Comparison of ENCODE assay signal across 20 mouse cellular contexts in the genomic region with DNA sequence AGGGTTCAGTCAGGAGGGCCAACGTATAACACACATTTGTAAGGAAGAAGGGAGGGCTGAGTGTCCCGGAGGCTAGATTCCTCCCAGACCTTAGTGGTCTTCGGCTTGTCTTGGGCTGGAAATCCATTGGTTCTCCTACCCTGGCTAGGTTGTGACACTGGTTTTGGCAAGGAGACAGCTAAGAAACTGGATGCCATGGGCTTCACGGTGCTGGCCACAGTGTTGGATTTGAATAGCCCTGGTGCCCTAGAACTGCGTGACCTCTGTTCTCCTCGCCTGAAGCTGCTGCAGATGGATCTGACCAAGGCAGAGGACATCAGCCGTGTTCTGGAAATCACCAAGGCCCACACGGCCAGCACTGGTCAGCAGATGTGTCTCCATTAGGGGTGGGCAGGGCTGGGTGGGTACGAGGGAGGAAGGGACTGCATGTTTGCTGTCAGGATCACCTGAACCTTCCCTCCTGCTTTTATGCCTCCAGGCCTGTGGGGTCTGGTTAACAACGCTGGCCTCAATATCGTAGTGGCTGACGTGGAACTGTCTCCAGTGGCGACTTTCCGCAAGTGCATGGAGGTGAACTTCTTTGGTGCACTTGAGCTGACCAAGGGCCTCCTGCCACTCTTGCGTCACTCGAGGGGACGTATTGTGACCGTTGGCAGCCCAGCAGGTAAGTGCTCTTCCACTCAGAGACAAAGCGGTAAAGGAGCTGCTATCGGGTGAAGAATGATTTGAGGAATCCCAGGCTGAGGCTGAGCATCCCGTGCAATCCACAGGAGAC. TPM values are rescaled to one million over a fixed set of nuclear protein-coding genes. Genes with fewer than 3 reads are reported as not detected.
DNase-seq lines count a peak whose midpoint lies in the region; ATAC-seq and TF ChIP-seq lines count a peak whose summit lies in the region.
"Had no signal": no experiment of that assay in that cellular context is flagged by ENCODE, and none has a peak within 500 bp of the region (broad histone marks: within the 10 kb centered on the region; RNA-seq: fewer than 3 reads in every experiment).

No protein-coding gene starts in this region.

- WGBS in intestine, postnatal 0 days = 81% methylated on average over 21 of the region's 21 CpGs
- 76% methylated on average over 21 of the region's 21 CpGs for WGBS in intestine, embryonic 16.5 days
- 65% methylated on average over 21 of the region's 21 CpGs for WGBS in lung, postnatal 0 days
- 73% methylated on average over 21 of the region's 21 CpGs for WGBS in lung, adult 2 months

- H3K27ac ChIP-seq in intestine, postnatal 0 days (ENCODE audit: low read depth, low read length) = no peak overlapping the region
- no peak overlapping the region for H3K27ac ChIP-seq in intestine, embryonic 16.5 days (ENCODE audit: low read length)
- no peak overlapping the region for H3K27ac ChIP-seq in lung, postnatal 0 days (ENCODE audit: low read length)
- H3K27ac ChIP-seq: intestine, embryonic 15.5 days; liver, embryonic 14.5 days had no signal

- peak; percentile 13; the same call in 1 of the 2 replicates for TF ChIP-seq CTCF in intestine, postnatal 0 days (IDR thresholded peaks at IDR 0.05; ENCODE audit: low read depth)
- peak; percentile 28 for TF ChIP-seq CTCF in lung, postnatal 0 days (IDR thresholded peaks at IDR 0.05)
- TF ChIP-seq CTCF in lung, adult 2 months (IDR thresholded peaks at IDR 0.05; ENCODE audit: insufficient read depth, low read length) = no peak

- no peak overlapping the region for H3K9ac ChIP-seq in intestine, postnatal 0 days (ENCODE audit: low read depth, low read length)
- no peak overlapping the region for H3K9ac ChIP-seq in intestine, embryonic 16.5 days (ENCODE audit: low read depth, low read length)
- H3K9ac ChIP-seq in lung, postnatal 0 days (replicated peaks; ENCODE audit: low read depth) = no peak overlapping the region
- H3K9ac ChIP-seq: heart, embryonic 12.5 days; intestine, embryonic 15.5 days; liver, embryonic 14.5 days had no signal

- peak; percentile 52 to 54 for DNase-seq in cerebellum, postnatal 10 days
- peak; percentile 44 for DNase-seq in lung, postnatal 0 days (ENCODE audit: low spot score)
- DNase-seq in lung, adult 2 months = no peak
- DNase-seq in lung, postnatal 36 days = peak; percentile 65
- DNase-seq in heart, postnatal 4 days = no peak
- DNase-seq: adrenal gland, postnatal 36 days; cerebellum, adult 8-10 months; layer of hippocampus, postnatal 36 days; right cerebral cortex, postnatal 25 days had no signal

- H3K4me3 ChIP-seq in intestine, postnatal 0 days (ENCODE audit: low read depth, low read length) = no peak overlapping the region
- H3K4me3 ChIP-seq in intestine, embryonic 16.5 days (ENCODE audit: low read length) = no peak overlapping the region
- no peak overlapping the region for H3K4me3 ChIP-seq in lung, postnatal 0 days (ENCODE audit: low read depth, low read length)
- no peak overlapping the region for H3K4me3 ChIP-seq in lung, adult 2 months (replicated peaks; ENCODE audit: extremely low read depth, low read depth, low read length)
- H3K4me3 ChIP-seq: heart, embryonic 12.5 days; intestine, embryonic 15.5 days; neural tube, embryonic 13.5 days had no signal

- H3K4me2 ChIP-seq in intestine, postnatal 0 days (replicated peaks; ENCODE audit: low read depth) = no peak overlapping the region
- no peak overlapping the region for H3K4me2 ChIP-seq in intestine, embryonic 16.5 days (ENCODE audit: low read depth, low read length)
- no peak overlapping the region for H3K4me2 ChIP-seq in lung, postnatal 0 days (replicated peaks; ENCODE audit: low read depth, low read length)
- H3K4me2 ChIP-seq: heart, embryonic 12.5 days; intestine, embryonic 15.5 days had no signal

- no peak for TF ChIP-seq EP300 in lung, postnatal 0 days (IDR thresholded peaks at IDR 0.05)

- no peak for TF ChIP-seq POLR2A in lung, adult 2 months (IDR thresholded peaks at IDR 0.05; ENCODE audit: borderline replicate concordance, extremely low read depth, low read depth, low read length)

- H3K9me3 ChIP-seq in intestine, postnatal 0 days (ENCODE audit: control insufficient read depth) = no peaks in the 10 kb centered on the region
- no peaks in the 10 kb centered on the region for H3K9me3 ChIP-seq in intestine, embryonic 16.5 days (ENCODE audit: control insufficient read depth, low read length)
- H3K9me3 ChIP-seq in lung, postnatal 0 days (ENCODE audit: low read length) = no peaks in the 10 kb centered on the region
- H3K9me3 ChIP-seq: G1E; heart, embryonic 12.5 days; intestine, embryonic 15.5 days; neural tube, embryonic 13.5 days had no signal

- no peaks in the 10 kb centered on the region for H3K27me3 ChIP-seq in intestine, postnatal 0 days (replicated peaks; ENCODE audit: control insufficient read depth, insufficient read depth, low read length)
- no peaks in the 10 kb centered on the region for H3K27me3 ChIP-seq in intestine, embryonic 16.5 days (replicated peaks; ENCODE audit: control insufficient read depth, insufficient read depth, low read length)
- no peaks in the 10 kb centered on the region for H3K27me3 ChIP-seq in lung, postnatal 0 days (replicated peaks; ENCODE audit: insufficient read depth, low read length)

- H3K36me3 ChIP-seq in intestine, postnatal 0 days (ENCODE audit: control insufficient read depth, insufficient read depth) = peaks cover 49% of the 10 kb centered on the region
- peaks cover 7% of the 10 kb centered on the region for H3K36me3 ChIP-seq in intestine, embryonic 16.5 days (ENCODE audit: control insufficient read depth, insufficient read depth, low read length)
- H3K36me3 ChIP-seq in lung, postnatal 0 days (ENCODE audit: insufficient read depth, low read length) = peaks cover 20% of the 10 kb centered on the region

- H3K4me1 ChIP-seq in intestine, postnatal 0 days (replicated peaks; ENCODE audit: control insufficient read depth, insufficient read depth, low read length) = peaks cover 4% of the 10 kb centered on the region
- peaks cover 17% of the 10 kb centered on the region for H3K4me1 ChIP-seq in intestine, embryonic 16.5 days (ENCODE audit: control insufficient read depth, insufficient read depth, low read length)
- H3K4me1 ChIP-seq in lung, postnatal 0 days (ENCODE audit: insufficient read depth, low read depth, low read length) = peaks cover 13% of the 10 kb centered on the region; the same call in 1 of the 2 replicates
- H3K4me1 ChIP-seq in lung, adult 2 months (ENCODE audit: control insufficient read depth, insufficient read depth, low read length) = peaks cover 17% of the 10 kb centered on the region

- no peak for ATAC-seq in cerebellum, adult (ENCODE audit: insufficient number of reproducible peaks, low FRiP score, low TSS enrichment)
- no peak for ATAC-seq in intestine, postnatal 0 days
- ATAC-seq in intestine, embryonic 16.5 days = no peak
- ATAC-seq in lung, postnatal 0 days = 0 out of 2 replicates have a peak, but pooled peaks have one; percentile 12
- ATAC-seq: CD4-positive, CD25-positive, alpha-beta regulatory T cell, adult 4 months; intestine, embryonic 15.5 days had no signal

RNA-seq across cellular contexts. Expression of gene Hsd11b2, which starts 3.6 kb away (rescaled TPM):
- polyA plus RNA-seq in intestine, postnatal 0 days (2015; fragmentation: Nextera tagmentation; extraction: Ambion mirVana) = 1.1 and 4.1 TPM in 2 replicates
- polyA plus RNA-seq in intestine, embryonic 16.5 days (2015; fragmentation: Nextera tagmentation; extraction: Ambion mirVana) = 1.9 and 2.3 TPM in 2 replicates
- polyA plus RNA-seq in lung, postnatal 0 days (2015; fragmentation: Nextera tagmentation; extraction: Ambion mirVana) = 1.8 and 2.9 TPM in 2 replicates
- 2.1 and 4.8 TPM in 2 replicates for polyA plus RNA-seq in lung, adult 2 months (2012; rRNA removed)
- total RNA-seq in heart, postnatal 4 days (2021) = under 1 TPM; 0.43 to 0.52 TPM
- total RNA-seq: G1E; layer of hippocampus, postnatal 36 days; monocyte, adult 5-6 weeks had no signal
- polyA plus RNA-seq: CD4-positive, CD25-positive, alpha-beta regulatory T cell, adult 4 months; cortical plate, adult 2 months; G1E had no signal

RNA-seq across cellular contexts. Expression of gene Zdhhc1, which starts 25.5 kb away (rescaled TPM):
- 6.4 and 7.1 TPM in 2 replicates for polyA plus RNA-seq in intestine, postnatal 0 days (2015; fragmentation: Nextera tagmentation; extraction: Ambion mirVana)
- polyA plus RNA-seq in intestine, embryonic 16.5 days (2015; fragmentation: Nextera tagmentation; extraction: Ambion mirVana) = 17.5 and 18.5 TPM in 2 replicates
- polyA plus RNA-seq in lung, postnatal 0 days (2015; fragmentation: Nextera tagmentation; extraction: Ambion mirVana) = 40.6 and 41.7 TPM in 2 replicates
- 130 and 133 TPM in 2 replicates for polyA plus RNA-seq in lung, adult 2 months (2012; rRNA removed)
- total RNA-seq in heart, postnatal 4 days (2021) = 10 to 100 TPM; 14.6 to 15.9 TPM

RNA-seq across cellular contexts. Expression of gene Atp6v0d1, which starts 43.7 kb away (rescaled TPM):
- polyA plus RNA-seq in intestine, postnatal 0 days (2015; fragmentation: Nextera tagmentation; extraction: Ambion mirVana) = 140 and 151 TPM in 2 replicates
- 115 and 125 TPM in 2 replicates for polyA plus RNA-seq in intestine, embryonic 16.5 days (2015; fragmentation: Nextera tagmentation; extraction: Ambion mirVana)
- polyA plus RNA-seq in lung, postnatal 0 days (2015; fragmentation: Nextera tagmentation; extraction: Ambion mirVana) = 141 and 146 TPM in 2 replicates
- polyA plus RNA-seq in lung, adult 2 months (2012; rRNA removed) = 101 and 121 TPM in 2 replicates
- 10 to 100 TPM; 58.2 to 59.5 TPM for total RNA-seq in heart, postnatal 4 days (2021)

RNA-seq across cellular contexts. Expression of gene Tppp3, which starts 50.9 kb away (rescaled TPM):
- 67.9 and 78.5 TPM in 2 replicates for polyA plus RNA-seq in intestine, postnatal 0 days (2015; fragmentation: Nextera tagmentation; extraction: Ambion mirVana)
- polyA plus RNA-seq in intestine, embryonic 16.5 days (2015; fragmentation: Nextera tagmentation; extraction: Ambion mirVana) = 41.9 and 42.3 TPM in 2 replicates
- 675 and 696 TPM in 2 replicates for polyA plus RNA-seq in lung, postnatal 0 days (2015; fragmentation: Nextera tagmentation; extraction: Ambion mirVana)
- polyA plus RNA-seq in lung, adult 2 months (2012; rRNA removed) = 785 and 816 TPM in 2 replicates
- total RNA-seq in heart, postnatal 4 days (2021) = 10 to 100 TPM; 44.4 to 46.1 TPM
- total RNA-seq: G1E had no signal
- polyA plus RNA-seq: G1E had no signal

Comparison
In these comparisons a context has a peak if more than half of its experiments do, and no peak if none do; other contexts are left out.
1. DNase-seq: peak in cerebellum, postnatal 10 days (2 of 2), lung, postnatal 0 days (single experiment) and lung, postnatal 36 days (single experiment); none in lung, adult 2 months (single experiment) and heart, postnatal 4 days (single experiment).